Mouse (Mus musculus): ENCODE data around the gene Klhl7.
"Not testable (repeated sequence)": the region's sequence is repeated elsewhere in the genome, so short reads cannot be mapped to it uniquely, and the experiment has no call there.

Klhl7 gene

DNA sequence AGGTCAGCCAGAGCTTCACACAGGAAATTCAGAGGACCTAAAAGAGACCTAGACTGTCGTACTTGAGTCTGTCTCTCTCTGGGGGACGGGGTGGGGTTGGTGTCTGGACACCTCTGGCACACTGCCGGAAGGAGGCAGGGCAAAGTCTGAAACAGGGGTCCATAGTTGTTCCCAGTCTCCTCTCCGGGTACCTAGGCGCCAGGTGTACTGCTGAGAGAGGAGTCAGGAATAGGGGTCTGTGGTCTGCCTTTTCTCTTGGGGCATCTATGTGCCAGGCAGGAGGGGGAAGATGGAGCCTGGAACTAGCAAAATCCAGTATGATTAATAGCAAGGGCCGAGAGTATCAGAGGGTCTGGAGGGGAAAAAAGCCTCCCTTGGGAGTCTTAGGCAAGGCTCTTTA, 5.0 kb upstream of the Klhl7 start:
- no peak for DNase-seq (ENCODE audit: low spot score)

DNA sequence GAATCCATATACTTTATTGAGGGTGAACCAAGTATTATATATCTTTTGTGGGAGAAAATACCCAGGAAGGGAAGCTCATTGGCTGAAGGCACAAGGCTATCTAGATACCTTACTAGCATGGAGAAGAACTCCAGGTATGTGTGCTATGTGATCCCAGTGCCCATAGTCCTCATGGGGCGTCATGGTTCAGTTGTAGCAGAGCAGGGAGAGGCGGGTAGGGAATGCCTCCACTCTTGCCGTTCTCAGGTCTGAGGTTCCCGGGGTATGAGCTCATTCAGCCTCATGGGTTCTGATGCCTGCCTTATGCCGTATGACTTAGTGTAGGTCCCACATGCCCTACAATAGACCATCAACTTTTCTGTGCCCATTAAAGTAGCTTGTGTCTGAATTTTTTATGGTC, 4.5 kb upstream of the Klhl7 start:
- DNase-seq (ENCODE audit: low spot score): no peak

DNA sequence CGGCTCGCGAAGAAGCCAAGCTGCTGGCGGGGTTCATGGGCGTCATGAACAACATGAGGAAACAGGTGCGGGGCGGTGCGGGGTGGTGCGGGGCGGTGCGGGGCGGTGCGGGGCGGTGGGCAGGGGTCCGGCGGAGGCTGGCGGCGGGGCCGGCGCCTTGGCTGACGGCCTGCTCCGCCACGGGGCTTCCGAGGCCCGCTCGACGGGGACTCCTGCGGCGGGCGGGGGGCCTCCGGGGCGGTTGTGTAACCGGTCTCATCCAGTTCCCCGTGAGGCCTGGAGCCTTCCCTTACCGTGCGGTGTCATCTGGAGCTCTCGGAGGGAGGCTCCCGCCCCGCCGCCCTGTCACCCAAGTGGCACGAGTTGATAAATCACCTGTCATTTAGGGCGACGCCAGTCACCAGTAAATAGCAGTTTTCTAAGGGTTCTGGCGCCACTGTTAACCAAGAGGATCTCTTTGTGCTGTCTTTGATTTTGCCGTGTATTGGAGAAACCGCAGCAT, 456 bp downstream of the Klhl7 start:
- peak; percentile 15 for DNase-seq (ENCODE audit: low spot score)

DNA sequence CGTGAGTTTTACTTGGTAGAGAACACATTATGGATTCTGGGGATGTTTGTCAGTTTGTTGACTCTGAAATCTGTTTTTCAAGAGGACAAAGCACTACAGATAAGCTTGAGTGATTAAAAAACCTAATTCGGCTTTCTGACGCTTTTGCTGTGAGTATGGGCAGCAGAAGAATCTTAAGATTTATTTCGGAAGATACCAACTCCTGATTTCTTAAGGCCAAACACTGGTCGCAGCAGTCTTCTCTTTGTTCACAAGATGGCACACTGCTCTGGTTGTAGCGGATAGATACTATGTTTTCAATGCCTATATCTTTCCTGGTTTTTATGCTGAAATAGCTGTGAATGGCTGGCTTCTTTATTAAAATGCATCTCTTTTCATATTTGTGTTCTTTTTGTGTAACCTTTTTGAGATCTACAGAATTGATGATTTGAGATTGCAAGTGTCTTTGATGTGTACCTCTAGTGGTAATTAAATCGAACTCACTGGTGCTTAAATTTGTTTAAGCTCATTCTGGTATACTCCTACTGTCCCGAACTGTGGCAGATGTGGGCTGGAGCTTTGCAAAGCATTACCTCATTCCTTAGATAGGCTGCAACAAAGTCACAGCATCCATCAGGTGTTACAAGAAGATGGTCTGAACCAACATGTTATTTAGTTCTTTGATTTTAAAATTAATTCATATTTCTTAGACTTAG, 1.2 kb downstream of the Klhl7 start:
- DNase-seq (ENCODE audit: low spot score): no peak

DNA sequence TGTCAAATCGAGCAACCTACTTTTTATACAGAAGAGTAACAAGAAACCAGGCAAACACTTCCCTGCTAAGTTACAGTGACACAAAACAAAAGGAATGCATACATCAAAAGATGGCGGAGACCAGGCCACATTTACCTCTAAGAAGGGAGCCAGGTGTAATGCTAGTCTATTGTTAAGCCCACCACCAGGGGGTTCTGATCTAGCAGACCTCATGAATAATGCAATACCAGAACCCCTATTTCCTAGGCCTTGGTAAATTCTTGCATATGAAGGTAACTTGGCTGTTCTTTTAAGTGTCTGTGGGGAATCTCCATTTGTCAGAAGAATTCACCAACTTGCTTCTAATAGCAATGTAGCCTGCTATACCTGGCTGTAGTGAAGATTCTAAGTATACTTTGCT, 2.8 kb downstream of the Klhl7 start:
- DNase-seq (ENCODE audit: low spot score): not testable (repeated sequence)

DNA sequence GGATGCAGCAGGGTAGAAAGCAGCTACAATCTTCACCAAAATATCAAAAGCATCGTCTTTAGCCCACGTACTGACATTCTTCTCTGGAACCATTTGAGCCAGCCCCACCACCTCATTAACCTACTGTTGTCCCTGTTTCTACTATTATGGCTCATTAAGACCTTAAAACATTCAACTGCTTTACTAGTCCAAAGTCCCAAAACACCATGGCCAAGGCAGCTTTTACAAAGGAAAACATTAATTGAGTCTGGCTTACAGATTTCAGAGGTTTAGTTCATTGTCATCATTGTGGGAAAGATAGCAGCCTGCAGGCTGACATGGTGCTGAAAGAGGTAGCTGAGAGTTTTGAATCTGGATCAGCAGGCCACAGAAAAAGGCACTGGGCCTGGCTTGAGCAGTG, 3.4 kb downstream of the Klhl7 start:
- DNase-seq (ENCODE audit: low spot score): no peak

DNA sequence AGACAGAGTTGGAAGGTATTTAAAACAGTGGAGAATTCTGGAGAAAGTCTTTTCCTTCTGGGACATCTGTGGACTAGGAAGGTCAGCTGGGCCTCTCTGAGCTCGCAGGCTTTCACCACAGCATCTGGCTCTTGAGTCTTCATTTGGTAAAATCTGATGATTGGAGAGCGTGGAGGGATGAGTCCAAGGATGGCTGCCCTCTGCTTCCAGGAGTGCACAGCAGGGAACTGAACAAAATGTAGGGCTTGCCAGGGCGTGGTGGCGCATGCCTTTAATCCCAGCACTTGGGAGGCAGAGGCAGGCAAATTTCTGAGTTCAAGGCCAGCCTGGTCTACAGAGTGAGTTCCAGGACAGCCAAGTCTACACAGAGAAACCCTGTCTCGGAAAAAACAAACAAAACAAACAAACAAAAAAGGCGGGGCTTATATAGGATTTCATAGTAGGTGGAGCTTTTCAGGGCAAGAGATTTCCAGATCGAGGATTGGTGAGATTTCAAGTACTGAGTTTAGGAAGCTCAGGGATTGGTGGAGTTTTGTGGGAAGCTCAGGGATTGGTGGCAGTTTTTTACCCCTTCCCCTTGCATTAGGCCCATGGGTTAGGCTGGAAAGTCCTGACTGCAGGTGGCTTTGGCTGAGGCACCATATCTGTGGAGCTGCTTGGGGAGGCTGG, 6.8 kb downstream of the Klhl7 start:
- no peak for DNase-seq (ENCODE audit: low spot score)

DNA sequence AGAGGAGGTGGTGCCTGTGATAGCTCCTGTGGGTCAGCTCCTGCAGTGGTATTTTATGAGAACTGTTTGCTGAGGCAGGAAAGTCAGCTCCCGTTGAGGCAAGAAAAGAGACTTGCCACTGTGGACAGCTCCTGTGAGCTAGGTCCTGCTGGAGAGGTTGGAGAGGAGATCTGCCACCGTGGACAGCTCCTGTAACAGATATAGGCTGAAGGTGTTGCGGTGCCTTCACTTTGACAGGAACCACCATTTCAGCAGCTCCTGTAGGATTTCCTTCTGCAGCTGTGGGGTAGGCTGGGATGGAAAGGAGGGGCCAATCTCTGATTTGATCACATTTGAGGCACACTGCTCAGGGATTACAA, 7.3 kb downstream of the Klhl7 start:
- DNase-seq (ENCODE audit: low spot score): no peak

DNA sequence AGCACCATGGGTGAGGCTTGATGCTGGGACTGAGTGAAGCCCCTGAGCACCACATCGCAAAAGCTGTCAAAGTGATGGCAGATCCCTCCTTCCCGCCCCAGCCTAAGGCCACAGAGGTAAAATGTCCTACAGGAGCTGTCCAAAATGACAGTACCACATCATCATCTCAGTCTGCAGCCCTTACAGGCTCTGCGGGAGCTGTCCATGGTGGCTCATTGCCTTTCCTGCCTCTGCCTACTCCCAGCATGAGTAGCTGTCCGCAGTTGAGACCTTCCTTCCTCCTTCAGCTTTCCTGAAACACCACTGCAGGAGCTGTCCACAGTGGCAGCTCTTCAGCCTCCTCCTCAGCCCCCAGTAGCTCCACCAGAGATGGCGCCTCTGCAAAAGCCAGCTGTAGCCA, 9.7 kb downstream of the Klhl7 start:
- DNase-seq (ENCODE audit: low spot score): no peak

DNA sequence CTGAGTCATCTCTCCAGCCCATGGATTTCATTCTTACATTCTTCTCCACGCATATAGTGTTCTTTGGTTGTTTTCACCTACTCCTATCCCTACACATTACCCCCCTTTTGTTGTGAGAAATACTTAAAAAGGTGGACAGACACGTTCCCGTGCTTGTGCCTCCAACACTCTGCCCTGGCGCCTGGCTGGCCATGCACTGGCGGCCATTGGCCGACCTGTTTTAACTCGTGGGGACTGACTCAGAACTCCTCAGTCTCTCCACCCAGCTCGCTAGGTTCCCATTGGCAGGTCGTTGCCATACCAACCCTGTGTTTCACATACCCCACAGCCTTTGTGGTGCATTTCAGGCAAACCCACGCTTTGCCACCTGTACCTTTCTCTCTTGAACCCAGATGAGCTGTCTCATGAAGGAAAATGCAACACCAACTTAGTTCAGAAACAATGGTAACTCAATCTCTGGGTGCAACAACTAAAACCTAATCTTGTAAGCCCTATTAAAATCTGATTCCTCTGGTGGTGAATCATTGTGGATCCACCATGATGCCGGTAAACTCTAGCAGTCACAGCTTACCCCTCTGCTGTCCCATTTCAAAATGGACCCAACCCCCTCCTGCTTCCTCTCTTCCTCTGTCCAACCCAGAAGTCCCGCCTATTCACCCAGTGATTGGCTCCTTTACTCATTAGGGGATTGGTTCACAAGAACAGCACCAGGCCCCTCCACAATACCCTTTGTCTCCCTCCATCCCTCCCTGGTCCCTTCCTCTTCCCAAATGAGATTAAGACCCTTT, 11.9 kb downstream of the Klhl7 start:
- DNase-seq (ENCODE audit: low spot score): no peak

DNA sequence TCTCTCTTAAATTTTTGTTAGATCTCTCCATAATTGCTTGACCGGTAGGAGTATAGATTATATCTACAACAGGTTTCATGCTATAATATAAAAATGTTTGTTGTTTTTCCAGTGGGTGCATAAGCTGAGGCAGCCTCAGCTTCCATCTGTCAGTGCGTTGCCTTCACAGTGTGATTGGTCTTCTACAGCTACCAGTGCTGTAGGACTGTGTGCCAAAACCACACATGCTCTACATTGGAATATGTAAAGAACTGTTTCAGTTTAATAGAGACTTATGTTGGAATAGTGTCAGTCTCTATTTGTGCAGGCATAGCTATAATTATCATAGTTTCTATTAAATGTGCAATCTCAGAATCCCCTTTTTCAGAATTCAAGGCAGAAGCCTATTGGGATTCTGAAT, 21.8 kb downstream of the Klhl7 start:
- no peak for DNase-seq (ENCODE audit: low spot score)

DNA sequence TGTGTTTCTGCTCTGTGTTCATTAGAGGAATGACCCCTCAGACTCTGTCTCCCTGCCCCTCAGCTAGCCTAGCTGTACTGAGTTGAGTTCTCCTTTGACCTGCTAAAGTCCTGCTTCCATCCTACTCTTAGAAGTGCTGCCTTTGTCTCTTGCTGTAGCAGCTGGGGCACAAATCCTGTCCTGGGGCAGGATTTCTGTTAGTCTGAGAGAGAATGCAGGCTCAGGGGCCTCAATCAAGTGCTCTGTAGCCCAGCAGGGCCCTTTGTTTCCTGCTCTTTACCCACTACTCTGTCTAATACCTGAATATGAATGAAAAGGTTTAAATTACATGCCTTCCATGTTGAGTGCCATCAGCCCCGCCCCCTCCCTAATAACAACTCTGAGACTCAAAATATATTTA, 23.8 kb downstream of the Klhl7 start:
- DNase-seq (ENCODE audit: low spot score): no peak

DNA sequence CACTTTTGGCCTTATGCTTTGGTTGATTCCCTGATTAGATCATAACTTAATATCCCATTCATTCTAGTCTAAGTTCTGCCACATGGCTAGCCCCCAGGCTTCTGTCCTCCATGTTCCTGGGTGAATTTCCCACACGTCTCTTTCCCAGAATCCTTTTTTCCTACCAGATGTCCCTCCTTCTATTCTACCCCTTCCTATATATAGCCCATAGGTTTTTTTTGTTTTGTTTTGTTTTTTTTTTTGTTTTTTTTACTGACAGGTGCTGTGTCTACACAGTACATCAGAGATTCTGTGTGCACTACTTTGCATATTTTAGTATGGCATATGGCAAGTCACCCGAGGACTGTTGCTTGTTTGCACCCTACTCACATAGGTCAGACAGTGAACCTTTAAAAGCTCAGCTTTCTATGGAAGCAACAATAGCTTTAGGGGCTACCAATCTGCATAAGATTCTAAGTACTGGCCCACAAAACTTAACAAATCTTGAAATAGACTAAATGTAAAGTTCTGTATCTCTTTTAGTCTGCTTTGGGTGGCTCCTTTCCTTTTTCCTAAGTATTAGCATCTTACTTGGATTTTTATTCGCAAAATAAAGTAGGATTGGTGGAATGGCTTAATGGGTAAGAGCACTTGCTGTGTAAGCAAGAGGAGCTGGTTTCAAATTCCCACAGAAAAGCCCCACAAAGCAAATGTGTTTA, 24.3 kb downstream of the Klhl7 start:
- DNase-seq (ENCODE audit: low spot score): no peak

DNA sequence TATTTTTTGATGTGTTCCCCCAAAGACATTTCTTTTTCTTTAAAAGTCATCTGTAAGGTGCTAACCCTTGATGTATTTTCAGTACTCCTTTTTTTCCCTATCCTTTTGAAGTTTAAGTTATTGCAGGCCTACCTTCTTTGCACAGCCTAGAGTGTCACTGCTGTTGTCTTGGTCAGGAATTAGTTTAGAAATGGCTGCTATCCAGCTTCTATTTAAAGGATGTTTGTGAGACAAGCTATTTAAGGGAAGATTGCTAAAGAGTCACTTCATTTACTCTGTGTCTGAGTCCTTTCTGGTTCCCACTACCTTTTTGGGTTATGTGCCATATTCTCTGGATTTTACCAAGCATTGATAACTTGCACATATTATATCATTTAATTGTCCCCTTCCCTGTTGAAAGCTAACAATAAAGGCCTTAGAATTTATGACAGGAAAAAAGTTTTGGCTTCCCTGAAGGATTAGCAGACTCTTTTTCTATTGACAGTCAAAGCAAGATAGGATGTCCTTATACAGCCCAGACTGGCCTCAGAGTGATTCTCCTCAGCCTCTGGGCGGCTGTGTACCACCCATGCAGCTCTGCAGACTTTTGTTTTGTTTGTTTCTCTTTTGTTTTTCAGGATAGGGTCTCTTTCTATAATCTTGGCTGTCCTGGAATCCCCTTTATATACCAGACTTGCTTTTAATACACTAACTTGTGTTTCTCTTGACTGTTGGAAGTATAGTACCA, 25.7 kb downstream of the Klhl7 start:
- no peak for DNase-seq (ENCODE audit: low spot score)

DNA sequence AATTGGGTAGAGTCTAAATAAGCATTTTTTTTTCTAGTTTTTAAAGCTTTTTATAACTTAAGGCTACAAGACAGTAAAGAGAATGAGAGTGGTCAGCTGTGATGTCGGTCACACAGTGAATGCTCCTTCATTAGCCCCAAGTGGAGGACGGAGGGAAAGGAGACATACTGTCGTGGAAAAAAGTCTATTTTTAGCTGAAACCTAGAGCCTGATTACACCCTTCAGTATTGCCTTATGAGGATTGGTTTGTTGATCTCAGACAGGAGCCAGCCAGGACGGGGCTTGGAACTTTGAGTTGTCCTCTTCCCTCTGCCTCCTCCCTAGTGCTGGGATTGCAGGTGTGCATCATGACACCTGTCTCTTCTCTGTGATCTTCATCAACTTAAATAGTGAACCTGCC, 26.6 kb downstream of the Klhl7 start:
- DNase-seq (ENCODE audit: low spot score): no peak

DNA sequence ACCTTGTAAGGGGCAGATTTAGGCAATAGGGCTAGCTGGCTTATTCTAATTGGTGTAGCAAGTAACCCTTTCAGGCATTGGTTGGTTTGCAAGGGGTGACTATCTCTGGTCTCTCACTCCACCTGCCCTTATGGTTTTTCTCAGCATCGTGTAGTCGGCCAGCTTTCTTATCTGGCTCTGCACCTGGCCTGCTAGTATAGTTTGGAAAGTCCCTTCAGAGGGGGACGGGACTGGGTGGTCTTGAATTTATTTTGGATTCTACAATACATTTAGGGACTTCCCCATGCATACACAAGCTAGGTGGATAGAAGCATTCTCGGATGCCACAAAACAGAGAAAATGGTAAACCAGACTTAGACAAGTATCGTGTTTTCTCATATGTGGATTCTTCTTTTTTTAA, 46.6 kb downstream of the Klhl7 start:
- no peak for DNase-seq (ENCODE audit: low spot score)

DNA sequence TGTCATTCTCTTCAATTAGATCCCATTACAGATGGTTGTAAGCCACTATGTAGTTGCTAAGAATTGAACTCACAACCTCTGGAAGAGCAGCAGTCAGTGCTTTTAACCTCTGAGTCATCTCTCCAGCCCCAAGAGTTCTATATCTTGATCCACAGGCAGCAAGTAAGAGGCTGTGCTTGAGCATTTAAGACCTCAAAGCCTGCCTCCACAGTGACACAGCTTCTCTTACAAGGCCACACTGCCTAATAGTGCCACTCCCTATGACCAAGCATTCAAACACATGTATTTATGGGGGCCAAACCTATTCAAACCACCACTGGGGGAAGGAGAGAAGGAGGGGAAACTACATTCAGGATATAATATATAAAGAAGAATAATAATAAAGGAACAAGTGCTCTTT, 51.8 kb downstream of the Klhl7 start:
- DNase-seq (ENCODE audit: low spot score): no peak

DNA sequence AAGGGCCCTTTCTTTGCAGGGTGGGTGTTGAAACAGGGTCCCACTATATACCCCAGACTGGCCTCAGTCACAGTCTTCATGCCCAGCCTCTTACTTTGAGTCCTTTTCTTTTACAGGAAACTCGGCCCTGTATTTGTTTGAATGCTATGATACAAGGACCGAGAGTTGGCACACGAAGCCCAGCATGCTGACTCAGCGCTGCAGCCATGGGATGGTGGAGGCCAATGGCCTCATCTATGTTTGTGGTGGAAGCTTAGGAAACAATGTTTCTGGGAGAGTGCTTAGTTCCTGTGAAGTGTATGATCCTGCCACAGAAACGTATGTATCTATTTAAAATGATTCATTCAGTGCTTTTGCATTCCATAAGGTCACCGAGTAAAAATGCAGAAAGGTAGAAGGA, 56.4 kb downstream of the Klhl7 start:
- DNase-seq (ENCODE audit: low spot score): no peak

DNA sequence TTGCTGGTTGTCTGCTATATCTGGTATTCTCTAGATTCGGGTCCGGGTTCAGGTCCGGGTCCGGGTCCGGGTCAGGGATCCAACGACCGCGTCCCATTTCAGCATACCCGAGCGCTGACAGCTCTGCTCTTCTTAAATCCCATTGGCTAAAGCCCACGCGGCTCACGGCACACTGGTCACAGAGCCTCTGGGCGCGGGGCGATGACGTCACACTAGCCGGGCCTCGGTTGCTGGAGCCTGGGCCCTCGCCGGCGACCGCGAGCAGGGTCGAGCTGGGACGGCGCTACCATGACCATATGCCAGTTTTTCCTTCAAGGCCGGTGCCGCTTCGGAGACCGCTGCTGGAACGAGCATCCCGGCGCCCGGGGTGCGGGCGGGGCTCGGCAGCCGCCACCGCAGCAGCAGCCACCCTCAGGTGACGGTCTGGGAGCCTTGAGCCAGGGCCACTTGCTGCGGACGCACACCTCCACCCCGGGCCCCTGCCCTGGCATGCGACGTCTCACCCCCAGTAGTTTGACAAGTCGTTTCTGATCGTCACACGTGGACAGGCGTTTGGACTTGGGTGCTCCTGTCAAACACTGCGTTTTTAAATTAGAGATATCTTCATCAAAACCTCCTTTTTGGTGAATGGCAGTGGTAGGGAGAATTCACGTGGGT, 64.5 kb downstream of the Klhl7 start, which contains the start of gene Nupl2:
Gene Nupl2, plus strand, starts transcription at position 175 of the 657 bp plus-strand sequence.
- DNase-seq (ENCODE audit: low spot score): peak; percentile 81

DNA sequence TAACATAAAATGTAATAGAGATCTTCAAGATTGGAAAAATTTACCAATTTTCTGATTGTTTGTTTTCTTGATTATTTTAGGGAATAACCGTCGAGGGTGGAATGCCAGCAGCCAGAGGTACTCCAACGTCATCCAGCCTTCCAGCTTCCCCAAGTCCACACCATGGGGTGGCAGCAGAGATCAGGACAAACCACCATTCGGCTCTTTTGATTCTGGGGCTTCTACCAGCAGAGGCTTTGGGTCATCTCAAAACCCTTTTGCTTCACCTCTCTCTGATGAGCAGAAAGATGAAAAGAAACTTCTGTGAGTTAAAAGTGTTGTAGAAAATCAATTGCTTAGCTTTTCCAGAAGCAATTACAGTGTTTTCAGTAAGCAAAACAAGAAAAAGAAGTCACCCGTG, 66.9 kb downstream of the Klhl7 start:
- no peak for DNase-seq (ENCODE audit: low spot score)

DNA sequence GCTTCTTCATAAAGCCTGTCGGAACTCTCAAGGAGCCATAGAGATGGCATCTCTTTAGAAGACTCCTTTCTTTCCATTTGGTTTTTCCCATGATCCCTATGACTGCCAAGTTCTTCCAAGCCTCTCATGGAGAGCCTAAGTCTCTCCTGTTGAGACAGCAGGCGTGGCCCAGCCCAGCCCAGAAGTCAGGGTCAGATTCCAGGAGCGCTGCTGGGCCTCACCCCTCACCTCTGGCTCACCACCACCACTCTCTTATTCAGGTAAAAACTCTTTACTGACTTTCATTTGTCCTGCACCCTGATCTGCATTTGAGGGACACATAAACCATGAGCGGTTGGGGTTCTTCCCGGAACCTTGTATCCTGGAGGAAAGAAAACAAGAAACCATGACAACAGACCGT, 69.5 kb downstream of the Klhl7 start:
- DNase-seq (ENCODE audit: low spot score): no peak
